Mouse (Mus musculus) neural tube, embryonic 14.5 days (tissue): ENCODE measurements at regions not wholly inside any gene's neighbourhood (a gene's known extent, or its start where the extent isn't known, plus 50 kb on each side); places are given as distances from the start of the nearest gene placed in this dataset.

Source experiments
- ATAC-seq: fragments of 200-750 bp; cut with Nextera tagmentation; 2 replicates; pipeline ENCODE4 v1.8.0; 2017; ENCODE audit warnings: low read depth, mild to moderate bottlenecking, moderate TSS enrichment, moderate library complexity
- H3K27ac ChIP-seq: fragments of 300-500 bp; sonication (generic); 2 replicates; pipeline ENCODE4 v1.5.1; 2014; ENCODE audit warnings: low read depth, mild to moderate bottlenecking, control low read depth, low read length, moderate library complexity, mixed read lengths
- H3K27me3 ChIP-seq: fragments of 300-500 bp; sonication (generic); 2 replicates; pipeline ENCODE4 v1.6.1; 2014; ENCODE audit warnings: low read length; ENCODE audit not compliant: control insufficient read depth, insufficient read depth
- H3K36me3 ChIP-seq: fragments of 300-500 bp; sonication (generic); 2 replicates; pipeline ENCODE4 v1.6.1; 2014; ENCODE audit warnings: low read length, mixed read lengths; ENCODE audit not compliant: control insufficient read depth, insufficient read depth
- H3K4me1 ChIP-seq: fragments of 300-500 bp; sonication (generic); 2 replicates; pipeline ENCODE4 v1.6.1; 2014; ENCODE audit warnings: low read length; ENCODE audit not compliant: control insufficient read depth, insufficient read depth
- H3K4me2 ChIP-seq: fragments of 300-500 bp; sonication (generic); 2 replicates; pipeline ENCODE4 v1.6.1; 2014; ENCODE audit warnings: mild to moderate bottlenecking, low read depth, low read length, control low read depth
- H3K4me3 ChIP-seq: fragments of 300-500 bp; sonication (generic); 2 replicates; pipeline ENCODE4 v1.5.1; 2014; ENCODE audit warnings: low read depth, low read length, control low read depth, mixed read lengths
- H3K9ac ChIP-seq: fragments of 300-500 bp; sonication (generic); replicated peaks from 2 replicates; pipeline ENCODE4 v1.6.1; 2014; ENCODE audit warnings: low read depth, mild to moderate bottlenecking, control low read depth, low read length, mixed read lengths
- H3K9me3 ChIP-seq: fragments of 300-500 bp; sonication (generic); 2 replicates; pipeline ENCODE4 v1.6.1; 2016; ENCODE audit warnings: low read length; ENCODE audit not compliant: control insufficient read depth
- WGBS: fragments of 180-500 bp; shearing (Covaris S2); extraction: QIAGEN DNeasy Blood & Tissue Kit; methylation state at CpG from one replicate; pipeline ENCODE4 v1.1.7; 2014; 5-methylcytosine and 5-hydroxymethylcytosine counted together

GRCm38 (mm10) chr17:49262394-49262793 is 165.8 kb upstream of the Mocs1 start:
- H3K4me1 ChIP-seq = no peaks in the 10 kb centered on the region
- no peaks in the 10 kb centered on the region for H3K36me3 ChIP-seq
- no peaks in the 10 kb centered on the region for H3K9me3 ChIP-seq
- ATAC-seq = peak; percentile 77; the same call in 1 of the 2 replicates
- no peak overlapping the region for H3K4me2 ChIP-seq
- H3K9ac ChIP-seq = no peak overlapping the region
- no peak overlapping the region for H3K4me3 ChIP-seq
- H3K27ac ChIP-seq = no peak overlapping the region
- H3K27me3 ChIP-seq = no peaks in the 10 kb centered on the region
- WGBS = 9% methylated on average over 4 of the region's 4 CpGs

GRCm38 (mm10) chr17:49266343-49266742 is 161.8 kb upstream of the Mocs1 start:
- Histone ChIP-seq H3K4me1 (no peaks in the 10 kb centered on the region), H3K9me3 (no peaks in the 10 kb centered on the region), H3K4me2 (no peak overlapping the region), H3K27me3 (no peaks in the 10 kb centered on the region), H3K27ac (no peak overlapping the region), H3K36me3 (no peaks in the 10 kb centered on the region), H3K4me3 (no peak overlapping the region), H3K9ac (no peak overlapping the region)
- WGBS = 87% methylated on average over 4 of the region's 4 CpGs
- ATAC-seq = no peak

GRCm38 (mm10) chr17:49269943-49270342 is 158.2 kb upstream of the Mocs1 start:
- no peak overlapping the region for H3K4me2 ChIP-seq
- 82% methylated on average over 7 of the region's 7 CpGs for WGBS
- H3K36me3 ChIP-seq = no peaks in the 10 kb centered on the region
- no peaks in the 10 kb centered on the region for H3K4me1 ChIP-seq
- H3K27me3 ChIP-seq = no peaks in the 10 kb centered on the region
- no peak overlapping the region for H3K27ac ChIP-seq
- no peak for ATAC-seq
- no peak overlapping the region for H3K9ac ChIP-seq
- H3K9me3 ChIP-seq = no peaks in the 10 kb centered on the region
- H3K4me3 ChIP-seq = no peak overlapping the region

GRCm38 (mm10) chr17:49272661-49273448 is 155.3 kb upstream of the Mocs1 start:
- WGBS = 86% methylated on average over 10 of the region's 11 CpGs
- no peak for ATAC-seq
- H3K4me3 ChIP-seq = no peak overlapping the region

GRCm38 (mm10) chr17:49274936-49275335 is 153.2 kb upstream of the Mocs1 start:
- Histone ChIP-seq H3K4me2 (no peak overlapping the region), H3K36me3 (no peaks in the 10 kb centered on the region), H3K27ac (no peak overlapping the region), H3K9ac (no peak overlapping the region), H3K4me1 (peaks cover 5% of the 10 kb centered on the region; the same call in 1 of the 2 replicates), H3K27me3 (no peaks in the 10 kb centered on the region), H3K4me3 (no peak overlapping the region), H3K9me3 (no peaks in the 10 kb centered on the region)
- no peak for ATAC-seq
- WGBS = 91% methylated on average over 3 of the region's 3 CpGs

More at GRCm38 (mm10) chr17:49272661-49273448, 155.3 kb upstream of the Mocs1 start:
- Histone ChIP-seq H3K9ac (no peak overlapping the region), H3K27me3 (no peaks in the 10 kb centered on the region), H3K36me3 (no peaks in the 10 kb centered on the region), H3K4me2 (no peak overlapping the region), H3K27ac (no peak overlapping the region), H3K4me1 (no peaks in the 10 kb centered on the region), H3K9me3 (no peaks in the 10 kb centered on the region)

- Histone ChIP-seq H3K4me3 (no peak overlapping the region), H3K4me2 (no peak overlapping the region), H3K36me3 (no peaks in the 10 kb centered on the region), H3K27me3 (no peaks in the 10 kb centered on the region), H3K27ac (no peak overlapping the region), H3K9ac (no peak overlapping the region), H3K4me1 (peaks cover 5% of the 10 kb centered on the region; the same call in 1 of the 2 replicates), H3K9me3 (no peaks in the 10 kb centered on the region)
- 72% methylated on average over 2 of the region's 2 CpGs for WGBS
- no peak for ATAC-seq
These were observed 152.7 kb upstream of the Mocs1 start for GRCm38 (mm10) chr17:49275421-49275820.

GRCm38 (mm10) chr17:49275916-49276315 is 152.2 kb upstream of the Mocs1 start:
- Histone ChIP-seq H3K4me2 (no peak overlapping the region), H3K27ac (no peak overlapping the region), H3K36me3 (no peaks in the 10 kb centered on the region), H3K9ac (no peak overlapping the region), H3K9me3 (no peaks in the 10 kb centered on the region), H3K4me1 (peaks cover 5% of the 10 kb centered on the region; the same call in 1 of the 2 replicates), H3K27me3 (no peaks in the 10 kb centered on the region), H3K4me3 (no peak overlapping the region)
- no peak for ATAC-seq
- 100% methylated on average over 2 of the region's 2 CpGs for WGBS

GRCm38 (mm10) chr17:49278541-49278940 is 149.6 kb upstream of the Mocs1 start:
- Histone ChIP-seq H3K4me1 (peaks cover 5% of the 10 kb centered on the region; the same call in 1 of the 2 replicates), H3K27ac (no peak overlapping the region; the same call in 1 of the 2 replicates), H3K9me3 (no peaks in the 10 kb centered on the region), H3K9ac (no peak overlapping the region), H3K27me3 (no peaks in the 10 kb centered on the region), H3K4me3 (no peak overlapping the region), H3K4me2 (no peak overlapping the region), H3K36me3 (no peaks in the 10 kb centered on the region)
- 64% methylated on average over 8 of the region's 8 CpGs for WGBS
- 0 out of 2 replicates have a peak, but pooled peaks have one; percentile 14 for ATAC-seq

GRCm38 (mm10) chr17:49278973-49279727 is 149.0 kb upstream of the Mocs1 start:
- peaks cover 5% of the 10 kb centered on the region; the same call in 1 of the 2 replicates for H3K4me1 ChIP-seq
- H3K27ac ChIP-seq = peak overlapping the region; percentile 31
- peak; percentile 82 for ATAC-seq
- 33% methylated on average over 10 of the region's 10 CpGs for WGBS
- H3K9ac ChIP-seq = no peak overlapping the region
- H3K27me3 ChIP-seq = no peaks in the 10 kb centered on the region
- no peaks in the 10 kb centered on the region for H3K36me3 ChIP-seq
- no peak overlapping the region for H3K4me3 ChIP-seq
- H3K4me2 ChIP-seq = no peak overlapping the region
- no peaks in the 10 kb centered on the region for H3K9me3 ChIP-seq
